Mouse (Mus musculus) MEL (cell line): ENCODE results near the gene Wdr24. TPM values are rescaled to one million over a fixed set of nuclear protein-coding genes. Genes with fewer than 3 reads are reported as not detected.

Experiments used
- DNase-seq: peaks from one replicate; pipeline ENCODE4 v3.0.0; 2011; ENCODE audit warnings: low read depth, low spot score
- H3K27ac ChIP-seq: 2 replicates; pipeline ENCODE4 v1.5.1; 2012; ENCODE audit warnings: low read depth, mild to moderate bottlenecking, control low read depth, low read length, moderate library complexity; ENCODE audit not compliant: control insufficient read depth
- H3K27me3 ChIP-seq, 2 experiments: fragments of 150-350 bp in 1 of 2; sonication (generic) in 1 of 2; 2 replicates each; pipeline ENCODE4 v1.6.1; 2012; ENCODE audit warnings: low read length in 2 of 2, mild to moderate bottlenecking in 2 of 2, improper control_type of control experiment in 1 of 2, moderate library complexity in 1 of 2; ENCODE audit not compliant: insufficient read depth in 2 of 2, control insufficient read depth in 1 of 2
- H3K36me3 ChIP-seq, 2 experiments: 2 replicates each; pipeline ENCODE4 v1.6.1; 2012 to 2014; ENCODE audit warnings: low read length in 2 of 2, improper control_type of control experiment in 1 of 2, inconsistent platforms in 1 of 2, mild to moderate bottlenecking in 1 of 2; ENCODE audit not compliant: insufficient read depth in 2 of 2, control insufficient read depth in 1 of 2
- H3K4me1 ChIP-seq, 2 experiments: fragments of 150-350 bp in 1 of 2; sonication (generic) in 1 of 2; 2 replicates each; pipeline ENCODE4 v1.6.1; 2012; ENCODE audit warnings: low read length in 2 of 2, improper control_type of control experiment in 1 of 2, mild to moderate bottlenecking in 1 of 2; ENCODE audit not compliant: insufficient read depth in 2 of 2, control insufficient read depth in 1 of 2
- H3K4me3 ChIP-seq, 2 experiments: fragments of 150-350 bp in 1 of 2; sonication (generic) in 1 of 2; 2 replicates each; pipeline ENCODE4 v1.5.1; 2012; ENCODE audit warnings: low read depth in 2 of 2, low read length in 2 of 2, mild to moderate bottlenecking in 2 of 2, moderate library complexity in 2 of 2, control low read depth in 1 of 2, improper control_type of control experiment in 1 of 2; ENCODE audit not compliant: control insufficient read depth in 1 of 2, insufficient read depth in 1 of 2
- H3K79me2 ChIP-seq: 2 replicates; pipeline ENCODE4 v1.6.1; 2012; ENCODE audit warnings: mild to moderate bottlenecking, low read length, moderate library complexity; ENCODE audit not compliant: control insufficient read depth, poor library complexity, insufficient read depth
- H3K9ac ChIP-seq: 2 replicates; pipeline ENCODE4 v1.6.1; 2012; ENCODE audit warnings: low read depth, mild to moderate bottlenecking, control low read depth, low read length, moderate library complexity; ENCODE audit not compliant: control insufficient read depth, poor library complexity, severe bottlenecking
- H3K9me3 ChIP-seq: fragments of 150-350 bp; sonication (generic); replicated peaks from 2 replicates; pipeline ENCODE4 v1.6.1; 2012; ENCODE audit warnings: mild to moderate bottlenecking, low read length, improper control_type of control experiment, moderate library complexity; ENCODE audit not compliant: insufficient read depth
- CHD1 ChIP-seq: IDR thresholded peaks from 2 replicates; pipeline ENCODE4 v1.6.1; 2012; ENCODE audit warnings: low read depth, mild to moderate bottlenecking, inconsistent platforms, low read length, improper control_type of control experiment
- CTCF ChIP-seq, 3 experiments: IDR thresholded peaks in 2 of 3; conservative IDR thresholded peaks in 1 of 3; 2 replicates each; pipeline ENCODE4 v1.5.1; 2011 to 2012; ENCODE audit warnings: low read length in 3 of 3, low read depth in 2 of 3, mild to moderate bottlenecking in 2 of 3, improper control_type of control experiment in 1 of 3, inconsistent platforms in 1 of 3, mixed read lengths in 1 of 3, moderate library complexity in 1 of 3; ENCODE audit not compliant: control insufficient read depth in 1 of 3, insufficient read depth in 1 of 3, poor library complexity in 1 of 3, severe bottlenecking in 1 of 3
- ELF1 ChIP-seq: IDR thresholded peaks from 2 replicates; pipeline ENCODE4 v1.6.1; 2014; ENCODE audit warnings: low read depth, mild to moderate bottlenecking, inconsistent platforms, low read length, improper control_type of control experiment, moderate library complexity
- EP300 ChIP-seq, 2 experiments: IDR thresholded peaks; 2 replicates each; pipeline ENCODE4 v1.6.1; 2011; ENCODE audit warnings: improper control_type of control experiment in 2 of 2, low read length in 2 of 2, low read depth in 1 of 2, mild to moderate bottlenecking in 1 of 2
- ETS1 ChIP-seq: IDR thresholded peaks from 2 replicates; pipeline ENCODE4 v1.6.1; 2012; ENCODE audit warnings: low read depth, mild to moderate bottlenecking, inconsistent platforms, low read length, improper control_type of control experiment, moderate library complexity
- GABPA ChIP-seq: IDR thresholded peaks from 2 replicates; pipeline ENCODE4 v1.6.1; 2012; ENCODE audit warnings: low read depth, mild to moderate bottlenecking, inconsistent platforms, low read length, improper control_type of control experiment, moderate library complexity
- JUND ChIP-seq: IDR thresholded peaks from 2 replicates; pipeline ENCODE4 v1.6.1; 2011; ENCODE audit warnings: low read depth, mild to moderate bottlenecking, improper control_type of control experiment, low read length
- KAT2A ChIP-seq: conservative IDR thresholded peaks from 2 replicates; pipeline ENCODE4 v1.6.1; 2012; ENCODE audit warnings: low read depth, low read length, improper control_type of control experiment, inconsistent platforms
- MAFK ChIP-seq: IDR thresholded peaks from 2 replicates; pipeline ENCODE4 v1.6.1; 2011; ENCODE audit warnings: low read depth, mild to moderate bottlenecking, low read length, improper control_type of control experiment, borderline replicate concordance
- MAX ChIP-seq: IDR thresholded peaks from 2 replicates; pipeline ENCODE4 v1.6.1; 2011; ENCODE audit warnings: low read length, improper control_type of control experiment
- MAZ ChIP-seq: IDR thresholded peaks from 2 replicates; pipeline ENCODE4 v1.6.1; 2012; ENCODE audit warnings: low read depth, mild to moderate bottlenecking, inconsistent platforms, low read length, improper control_type of control experiment
- MXI1 ChIP-seq: IDR thresholded peaks from 2 replicates; pipeline ENCODE4 v1.6.1; 2011; ENCODE audit warnings: mild to moderate bottlenecking, low read depth, low read length, improper control_type of control experiment
- MYC ChIP-seq: IDR thresholded peaks from 2 replicates; pipeline ENCODE4 v1.6.1; 2011; ENCODE audit warnings: low read depth, mild to moderate bottlenecking, low read length, improper control_type of control experiment, moderate library complexity
- POLR2A ChIP-seq, 2 experiments: IDR thresholded peaks; 2 replicates each; pipeline ENCODE4 v1.6.1; 2011 to 2012; ENCODE audit warnings: low read length in 2 of 2, mild to moderate bottlenecking in 2 of 2, control low read depth in 1 of 2, improper control_type of control experiment in 1 of 2, low read depth in 1 of 2, moderate library complexity in 1 of 2; ENCODE audit not compliant: control insufficient read depth in 1 of 2, insufficient read depth in 1 of 2, poor library complexity in 1 of 2
- POLR2AphosphoS5 ChIP-seq: IDR thresholded peaks from 2 replicates; pipeline ENCODE4 v1.6.1; 2012; ENCODE audit warnings: low read depth, borderline replicate concordance, mild to moderate bottlenecking, inconsistent platforms, low read length, moderate library complexity, mixed read lengths
- UBTF ChIP-seq: IDR thresholded peaks from 2 replicates; pipeline ENCODE4 v1.6.1; 2012; ENCODE audit warnings: low read depth, mild to moderate bottlenecking, inconsistent platforms, low read length, improper control_type of control experiment, moderate library complexity, borderline replicate concordance; ENCODE audit not compliant: insufficient read depth
- ZC3H11A ChIP-seq: IDR thresholded peaks from 2 replicates; pipeline ENCODE4 v1.6.1; 2012; ENCODE audit warnings: low read depth, mild to moderate bottlenecking, inconsistent platforms, low read length, improper control_type of control experiment
- ZMIZ1 ChIP-seq: IDR thresholded peaks from 2 replicates; pipeline ENCODE4 v1.6.1; 2012; ENCODE audit warnings: low read depth, mild to moderate bottlenecking, inconsistent platforms, low read length, improper control_type of control experiment, moderate library complexity
- polyA plus RNA-seq, 2 experiments: library from polyadenylated mRNA; stranded (reverse) in 1 of 2; unstranded in 1 of 2; fragments of >175 nt in 1 of 2; fragments of >200 nt in 1 of 2; gene quantifications; 2 replicates each; pipeline versions ENCODE4 v1.2.1 to v1.2.4; 2012; ENCODE audit warnings: low replicate concordance in 2 of 2, low read depth in 1 of 2; ENCODE audit not compliant: insufficient read length in 2 of 2, insufficient read depth in 1 of 2, missing spikeins in 1 of 2
- total RNA-seq: library from RNA; depleted of rRNA; stranded (reverse); fragments of 300-350 nt; gene quantifications from 2 replicates; pipeline ENCODE4 v1.2.3, GENCODE M21; 2012

The Wdr24 gene
- total and polyA plus RNA-seq, 3 experiments = 35.0 to 38.8 TPM; not detected in 1

GRCm38 (mm10) chr17:25833961-25834594 is 10.7 kb downstream of the Wdr24 start:
- Histone ChIP-seq H3K27ac (peak overlapping the region; percentile 76), H3K27me3 (no peaks in the 10 kb centered on the region), H3K36me3 (peaks cover 0 to 10% of the 10 kb centered on the region in 2 experiments; a peak in 2 of 4 replicates), H3K4me3 (peak overlapping the region; percentile 60 to 87), H3K9ac (peak overlapping the region; percentile 95), H3K9me3 (no peaks in the 10 kb centered on the region), H3K79me2 (peaks cover 50% of the 10 kb centered on the region), H3K4me1 (peaks cover 2 to 31% of the 10 kb centered on the region in 2 experiments; a peak in 3 of 4 replicates)
- no peak for DNase-seq
- no peak for TF ChIP-seq MYC
- no peak for TF ChIP-seq KAT2A
- TF ChIP-seq ETS1 = no peak
- TF ChIP-seq POLR2AphosphoS5 = no peak
- no peak for TF ChIP-seq CHD1
- TF ChIP-seq UBTF = no peak
- TF ChIP-seq JUND = no peak
- no peak for TF ChIP-seq MAZ
- no peak for TF ChIP-seq POLR2A (IDR thresholded peaks at IDR 0.05; ENCODE audit: control insufficient read depth in 1 of 2, insufficient read depth in 1 of 2, low read depth in 1 of 2, low read length in 2 of 2, poor library complexity in 1 of 2)
- TF ChIP-seq ELF1 = no peak
- TF ChIP-seq CTCF (IDR thresholded peaks at IDR 0.05 in 2 of 3, conservative IDR thresholded peaks at IDR 0.05 in 1 of 3; ENCODE audit: control insufficient read depth in 1 of 3, insufficient read depth in 1 of 3, low read depth in 2 of 3, low read length in 3 of 3, poor library complexity in 1 of 3, severe bottlenecking in 1 of 3) = no peak
- no peak for TF ChIP-seq ZMIZ1
- TF ChIP-seq MAFK = no peak
- no peak for TF ChIP-seq MXI1
- TF ChIP-seq MAX = no peak
- no peak for TF ChIP-seq ZC3H11A
- TF ChIP-seq GABPA = no peak

- H3K9ac ChIP-seq = no peak overlapping the region; the same call in 1 of the 2 replicates
- DNase-seq = no peak
- no peaks in the 10 kb centered on the region for H3K27me3 ChIP-seq
- peaks cover 0 to 9% of the 10 kb centered on the region in 2 experiments; a peak in 2 of 4 replicates for H3K36me3 ChIP-seq
- H3K79me2 ChIP-seq = peaks cover 44% of the 10 kb centered on the region
- H3K4me3 ChIP-seq = no peak overlapping the region
- peaks cover 2 to 27% of the 10 kb centered on the region in 2 experiments; a peak in 3 of 4 replicates for H3K4me1 ChIP-seq
- no peak for TF ChIP-seq ETS1
- TF ChIP-seq ELF1 = no peak
- TF ChIP-seq EP300 (IDR thresholded peaks at IDR 0.05; ENCODE audit: low read depth in 1 of 2, low read length in 2 of 2) = no peak
- H3K9me3 ChIP-seq = no peaks in the 10 kb centered on the region
- H3K27ac ChIP-seq = no peak overlapping the region
Observed at GRCm38 (mm10) chr17:25834595-25835222, 11.3 kb downstream of the Wdr24 start.
